Mouse (Mus musculus): ENCODE data around the gene Duoxa1. TPM values are rescaled to one million over a fixed set of nuclear protein-coding genes. Genes with fewer than 3 reads are reported as not detected.

The Duoxa1 gene
- polyA plus RNA-seq, 2 experiments: 6.9 to 10.3 TPM

GRCm38 (mm10) chr2:122327986-122328385 lies 14.5 kb upstream of the Duoxa1 start:
- 52% methylated on average over 3 of the region's 3 CpGs for WGBS
- no peak for TF ChIP-seq POLR2A (IDR thresholded peaks at IDR 0.05; ENCODE audit: borderline replicate concordance, extremely low read depth, insufficient read depth, insufficient read length)
- DNase-seq (ENCODE audit: low spot score) (no peak), ATAC-seq (ENCODE audit: low FRiP score, low read depth) (no peak)
- no peak overlapping the region for H3K4me2 ChIP-seq (replicated peaks; ENCODE audit: low read depth, low read length, severe bottlenecking)
- no peaks in the 10 kb centered on the region for H3K9me3 ChIP-seq (ENCODE audit: control insufficient read depth, low read length)
- H3K9ac ChIP-seq (ENCODE audit: low read depth, low read length, severe bottlenecking): no peak overlapping the region
- no peak overlapping the region for H3K27ac ChIP-seq (replicated peaks; ENCODE audit: low read depth, low read length)
- H3K4me1 ChIP-seq (ENCODE audit: control insufficient read depth, insufficient read depth, low read length): 0 out of 2 replicates have a peak, but pooled peaks cover 2% of the 10 kb centered on the region
- H3K36me3 ChIP-seq (ENCODE audit: control insufficient read depth, insufficient read depth, low read length): no peaks in the 10 kb centered on the region
- H3K27me3 ChIP-seq (ENCODE audit: control insufficient read depth, insufficient read depth, low read length): no peaks in the 10 kb centered on the region
- no peak overlapping the region for H3K4me3 ChIP-seq (replicated peaks; ENCODE audit: low read length)

DNA sequence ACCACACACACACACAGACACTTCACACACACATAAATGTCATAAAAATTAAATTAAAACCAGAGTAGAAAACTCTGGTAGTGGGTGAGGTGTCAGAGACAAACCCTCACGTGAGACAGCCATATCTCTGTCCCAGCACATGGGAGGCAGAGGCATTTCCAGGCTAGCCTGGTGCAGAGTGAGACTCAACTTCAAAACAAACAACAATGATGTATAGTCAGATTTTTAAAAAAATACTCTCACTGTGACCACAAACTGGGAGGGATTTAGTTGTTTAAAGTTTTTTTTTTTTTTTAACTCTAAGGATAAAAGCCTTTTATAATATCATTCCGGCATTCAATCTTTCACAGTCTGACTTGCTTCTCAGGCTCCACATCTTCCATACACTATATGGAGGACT lies 11.8 kb upstream of the Duoxa1 start:
- H3K9me3 ChIP-seq (ENCODE audit: control insufficient read depth, low read length): no peaks in the 10 kb centered on the region
- no peak overlapping the region for H3K27ac ChIP-seq (replicated peaks; ENCODE audit: low read depth, low read length)
- no peak for TF ChIP-seq POLR2A (IDR thresholded peaks at IDR 0.05; ENCODE audit: borderline replicate concordance, extremely low read depth, insufficient read depth, insufficient read length)
- H3K36me3 ChIP-seq (ENCODE audit: control insufficient read depth, insufficient read depth, low read length): no peaks in the 10 kb centered on the region
- no peak for DNase-seq (ENCODE audit: low spot score)
- ATAC-seq (ENCODE audit: low FRiP score, low read depth): no peak
- H3K27me3 ChIP-seq (ENCODE audit: control insufficient read depth, insufficient read depth, low read length): no peaks in the 10 kb centered on the region
- no peak overlapping the region for H3K4me2 ChIP-seq (replicated peaks; ENCODE audit: low read depth, low read length, severe bottlenecking)
- WGBS: 47% methylated on average over 2 of the region's 2 CpGs
- H3K4me3 ChIP-seq (replicated peaks; ENCODE audit: low read length): no peak overlapping the region
- no peak overlapping the region for H3K9ac ChIP-seq (ENCODE audit: low read depth, low read length, severe bottlenecking)
- 0 out of 2 replicates have a peak, but pooled peaks cover 2% of the 10 kb centered on the region for H3K4me1 ChIP-seq (ENCODE audit: control insufficient read depth, insufficient read depth, low read length)

GRCm38 (mm10) chr2:122324586-122324985 lies 11.1 kb upstream of the Duoxa1 start:
- Histone ChIP-seq H3K4me3 (replicated peaks; ENCODE audit: low read length) (no peak overlapping the region), H3K4me2 (replicated peaks; ENCODE audit: low read depth, low read length, severe bottlenecking) (no peak overlapping the region), H3K27ac (replicated peaks; ENCODE audit: low read depth, low read length) (no peak overlapping the region), H3K27me3 (ENCODE audit: control insufficient read depth, insufficient read depth, low read length) (no peaks in the 10 kb centered on the region), H3K9me3 (ENCODE audit: control insufficient read depth, low read length) (no peaks in the 10 kb centered on the region), H3K4me1 (ENCODE audit: control insufficient read depth, insufficient read depth, low read length) (0 out of 2 replicates have a peak, but pooled peaks cover 2% of the 10 kb centered on the region), H3K9ac (ENCODE audit: low read depth, low read length, severe bottlenecking) (no peak overlapping the region), H3K36me3 (ENCODE audit: control insufficient read depth, insufficient read depth, low read length) (no peaks in the 10 kb centered on the region)
- DNase-seq (ENCODE audit: low spot score) (no peak), ATAC-seq (ENCODE audit: low FRiP score, low read depth) (no peak)
- 65% methylated on average over 3 of the region's 3 CpGs for WGBS
- no peak for TF ChIP-seq POLR2A (IDR thresholded peaks at IDR 0.05; ENCODE audit: borderline replicate concordance, extremely low read depth, insufficient read depth, insufficient read length)

GRCm38 (mm10) chr2:122323960-122324359 lies 10.4 kb upstream of the Duoxa1 start:
- no peak overlapping the region for H3K4me2 ChIP-seq (replicated peaks; ENCODE audit: low read depth, low read length, severe bottlenecking)
- DNase-seq (ENCODE audit: low spot score) (no peak), ATAC-seq (ENCODE audit: low FRiP score, low read depth) (no peak)
- no peak overlapping the region for H3K4me3 ChIP-seq (replicated peaks; ENCODE audit: low read length)
- no peak overlapping the region for H3K27ac ChIP-seq (replicated peaks; ENCODE audit: low read depth, low read length)
- WGBS: 59% methylated on average over 3 of the region's 3 CpGs
- 0 out of 2 replicates have a peak, but pooled peaks cover 2% of the 10 kb centered on the region for H3K4me1 ChIP-seq (ENCODE audit: control insufficient read depth, insufficient read depth, low read length)
- TF ChIP-seq POLR2A (IDR thresholded peaks at IDR 0.05; ENCODE audit: borderline replicate concordance, extremely low read depth, insufficient read depth, insufficient read length): no peak
- H3K27me3 ChIP-seq (ENCODE audit: control insufficient read depth, insufficient read depth, low read length): no peaks in the 10 kb centered on the region
- H3K9me3 ChIP-seq (ENCODE audit: control insufficient read depth, low read length): no peaks in the 10 kb centered on the region
- H3K9ac ChIP-seq (ENCODE audit: low read depth, low read length, severe bottlenecking): no peak overlapping the region
- no peaks in the 10 kb centered on the region for H3K36me3 ChIP-seq (ENCODE audit: control insufficient read depth, insufficient read depth, low read length)

- no peak for TF ChIP-seq POLR2A (IDR thresholded peaks at IDR 0.05; ENCODE audit: borderline replicate concordance, extremely low read depth, insufficient read depth, insufficient read length)
- Histone ChIP-seq H3K4me1 (ENCODE audit: control insufficient read depth, insufficient read depth, low read length) (0 out of 2 replicates have a peak, but pooled peaks cover 3% of the 10 kb centered on the region), H3K36me3 (ENCODE audit: control insufficient read depth, insufficient read depth, low read length) (no peaks in the 10 kb centered on the region), H3K9me3 (ENCODE audit: control insufficient read depth, low read length) (no peaks in the 10 kb centered on the region), H3K27me3 (ENCODE audit: control insufficient read depth, insufficient read depth, low read length) (peaks cover 26% of the 10 kb centered on the region), H3K9ac (ENCODE audit: low read depth, low read length, severe bottlenecking) (no peak overlapping the region), H3K27ac (replicated peaks; ENCODE audit: low read depth, low read length) (no peak overlapping the region), H3K4me2 (replicated peaks; ENCODE audit: low read depth, low read length, severe bottlenecking) (no peak overlapping the region), H3K4me3 (replicated peaks; ENCODE audit: low read length) (no peak overlapping the region)
- DNase-seq (ENCODE audit: low spot score) (no peak), ATAC-seq (ENCODE audit: low FRiP score, low read depth) (no peak)
- 55% methylated on average over 4 of the region's 4 CpGs for WGBS
These were observed 3.9 kb upstream of the Duoxa1 start for GRCm38 (mm10) chr2:122317384-122317783.

- H3K4me3 ChIP-seq (replicated peaks; ENCODE audit: low read length): no peak within 1 kb of the TSS
- no peak within 1 kb of the TSS for H3K27ac ChIP-seq (replicated peaks; ENCODE audit: low read depth, low read length)
- DNase-seq (ENCODE audit: low spot score) (no peak), ATAC-seq (ENCODE audit: low FRiP score, low read depth) (no peak)
- no peaks in the 10 kb centered on the region for H3K36me3 ChIP-seq (ENCODE audit: control insufficient read depth, insufficient read depth, low read length)
- H3K4me1 ChIP-seq (ENCODE audit: control insufficient read depth, insufficient read depth, low read length): 0 out of 2 replicates have a peak, but pooled peaks cover 3% of the 10 kb centered on the region
- no peak within 1 kb of the TSS for H3K4me2 ChIP-seq (replicated peaks; ENCODE audit: low read depth, low read length, severe bottlenecking)
- 86% methylated on average over 7 of the region's 7 CpGs for WGBS
- H3K9me3 ChIP-seq (ENCODE audit: control insufficient read depth, low read length): no peaks in the 10 kb centered on the region
- no peak for TF ChIP-seq POLR2A (IDR thresholded peaks at IDR 0.05; ENCODE audit: borderline replicate concordance, extremely low read depth, insufficient read depth, insufficient read length)
- peaks cover 37% of the 10 kb centered on the region for H3K27me3 ChIP-seq (ENCODE audit: control insufficient read depth, insufficient read depth, low read length)
- no peak within 1 kb of the TSS for H3K9ac ChIP-seq (ENCODE audit: low read depth, low read length, severe bottlenecking)
These were observed 1.8 kb upstream of the Duoxa1 start, which contains the start of gene Duox1 for GRCm38 (mm10) chr2:122315372-122315771. Gene Duox1, plus strand, starts transcription at chr2:122315672.

Measured in limb, embryonic 14.5 days (tissue).